Mouse (Mus musculus) liver, postnatal 0 days (tissue): ENCODE measurements around the gene Pdpn. TPM values are rescaled to one million over a fixed set of nuclear protein-coding genes. Genes with fewer than 3 reads are reported as not detected.
"Not testable (repeated sequence)": the region's sequence is repeated elsewhere in the genome, so short reads cannot be mapped to it uniquely, and the experiment has no call there.

ENCODE experiments used
- ATAC-seq: fragments of 200-750 bp; cut with Nextera tagmentation; 2 replicates; pipeline ENCODE4 v1.8.0; 2017; ENCODE audit warnings: mild to moderate bottlenecking, moderate library complexity
- DNase-seq: peaks from one replicate; pipeline ENCODE4 v3.0.0-alpha.2; 2016
- H3K27ac ChIP-seq: fragments of 300-500 bp; sonication (generic); 2 replicates; pipeline ENCODE4 v1.5.1; 2014; ENCODE audit warnings: antibody characterized with exemption, moderate library complexity, mild to moderate bottlenecking, low read depth
- H3K27me3 ChIP-seq: fragments of 300-500 bp; sonication (generic); 2 replicates; pipeline ENCODE4 v1.6.1; 2014; ENCODE audit warnings: low read length, control low read depth, mixed read lengths; ENCODE audit not compliant: insufficient read depth
- H3K36me3 ChIP-seq: fragments of 300-500 bp; sonication (generic); replicated peaks from 2 replicates; pipeline ENCODE4 v1.6.1; 2014; ENCODE audit warnings: mild to moderate bottlenecking, control low read depth, low read length, moderate library complexity, mixed read lengths; ENCODE audit not compliant: insufficient read depth
- H3K4me1 ChIP-seq: fragments of 300-500 bp; sonication (generic); 2 replicates; pipeline ENCODE4 v1.6.1; 2014; ENCODE audit warnings: antibody characterized with exemption, mild to moderate bottlenecking, control low read depth; ENCODE audit not compliant: insufficient read depth
- H3K4me2 ChIP-seq: fragments of 300-500 bp; sonication (generic); 2 replicates; pipeline ENCODE4 v1.6.1; 2014; ENCODE audit warnings: low read depth, mild to moderate bottlenecking, low read length, moderate library complexity, mixed read lengths
- H3K4me3 ChIP-seq: fragments of 300-500 bp; sonication (generic); 2 replicates; pipeline ENCODE4 v1.5.1; 2014; ENCODE audit warnings: low read depth, low read length
- H3K9ac ChIP-seq: fragments of 300-500 bp; sonication (generic); replicated peaks from 2 replicates; pipeline ENCODE4 v1.6.1; 2014; ENCODE audit warnings: mild to moderate bottlenecking, moderate library complexity
- H3K9me3 ChIP-seq: fragments of 300-500 bp; sonication (generic); 2 replicates; pipeline ENCODE4 v1.6.1; 2016; ENCODE audit warnings: mild to moderate bottlenecking, control low read depth, low read length, mixed read lengths
- CTCF ChIP-seq: sonication (generic); IDR thresholded peaks from 2 replicates; pipeline ENCODE4 v1.5.1; 2016; ENCODE audit warnings: antibody characterized with exemption, low read depth
- EP300 ChIP-seq: IDR thresholded peaks from 2 replicates; pipeline ENCODE4 v1.6.1; 2016; ENCODE audit warnings: antibody characterized with exemption, low read depth, mild to moderate bottlenecking
- WGBS: fragments of 180-500 bp; shearing (Covaris S2); extraction: QIAGEN DNeasy Blood & Tissue Kit; methylation state at CpG from one replicate; pipeline ENCODE4 v1.1.7; 2014; ENCODE audit not compliant: insufficient replicate concordance; 5-methylcytosine and 5-hydroxymethylcytosine counted together
- polyA plus RNA-seq: library from polyadenylated mRNA; unstranded; fragments of >200 nt; fragmentation: Nextera tagmentation; extraction: Ambion mirVana; gene quantifications from 2 replicates; pipeline ENCODE4 v1.2.1, GENCODE M21; 2015

Gene Pdpn
- polyA plus RNA-seq: 1.6 TPM in 2 replicates

- no peak for DNase-seq
- TF ChIP-seq EP300: no peak
- TF ChIP-seq CTCF: no peak
- no peaks in the 10 kb centered on the region for H3K36me3 ChIP-seq
- H3K4me3 ChIP-seq: 0 out of 2 replicates have a peak within 1 kb of the TSS, but pooled peaks have one; percentile 1
- no peak for ATAC-seq
- WGBS: 5% methylated on average over 31 of the region's 31 CpGs
- H3K4me2 ChIP-seq: no peak within 1 kb of the TSS; the same call in 1 of the 2 replicates
- no peaks in the 10 kb centered on the region for H3K9me3 ChIP-seq
- H3K27ac ChIP-seq: no peak within 1 kb of the TSS
- peaks cover 38% of the 10 kb centered on the region for H3K27me3 ChIP-seq
- no peaks in the 10 kb centered on the region for H3K4me1 ChIP-seq
- H3K9ac ChIP-seq: no peak within 1 kb of the TSS
Observed at GRCm38 (mm10) chr4:143299325-143300070, at the start of gene Pdpn. TSS of gene Pdpn (minus strand) at chr4:143299564.

- ATAC-seq (no peak), DNase-seq (no peak)
- no peak for TF ChIP-seq CTCF
- TF ChIP-seq EP300: no peak
- H3K36me3 ChIP-seq: no peaks in the 10 kb centered on the region
- no peaks in the 10 kb centered on the region for H3K9me3 ChIP-seq
- peaks cover 33% of the 10 kb centered on the region for H3K27me3 ChIP-seq
- no peak overlapping the region for H3K4me3 ChIP-seq
- no peak overlapping the region for H3K9ac ChIP-seq
- H3K4me2 ChIP-seq: no peak overlapping the region
- no peaks in the 10 kb centered on the region; the same call in 1 of the 2 replicates for H3K4me1 ChIP-seq
- no peak overlapping the region for H3K27ac ChIP-seq
- 14% methylated on average over 5 of the region's 5 CpGs for WGBS
Observed at GRCm38 (mm10) chr4:143348678-143349077, 49.3 kb upstream of the Pdpn start.

GRCm38 (mm10) chr4:143345491-143345890, 46.1 kb upstream of the Pdpn start:
- not testable (repeated sequence) for H3K4me1 ChIP-seq, DNase-seq, H3K36me3 ChIP-seq, H3K4me3 ChIP-seq, ATAC-seq, H3K9me3 ChIP-seq, H3K9ac ChIP-seq, H3K27ac ChIP-seq, H3K4me2 ChIP-seq
- WGBS: 79% methylated on average over 5 of the region's 5 CpGs
- peaks cover 25% of the 10 kb centered on the region for H3K27me3 ChIP-seq

GRCm38 (mm10) chr4:143341470-143341869, 42.1 kb upstream of the Pdpn start:
- Histone ChIP-seq H3K27me3 (no peaks in the 10 kb centered on the region), H3K9me3 (no peaks in the 10 kb centered on the region), H3K9ac (no peak overlapping the region), H3K4me3 (no peak overlapping the region), H3K4me1 (no peaks in the 10 kb centered on the region), H3K36me3 (no peaks in the 10 kb centered on the region), H3K27ac (no peak overlapping the region), H3K4me2 (no peak overlapping the region)
- TF ChIP-seq CTCF (no peak), EP300 (no peak)
- 81% methylated on average over 7 of the region's 7 CpGs for WGBS
- no peak for ATAC-seq
- no peak for DNase-seq

GRCm38 (mm10) chr4:143339808-143340207, 40.4 kb upstream of the Pdpn start:
- Histone ChIP-seq H3K4me1 (no peaks in the 10 kb centered on the region), H3K27me3 (no peaks in the 10 kb centered on the region), H3K4me2 (no peak overlapping the region), H3K9me3 (no peaks in the 10 kb centered on the region), H3K27ac (no peak overlapping the region), H3K36me3 (no peaks in the 10 kb centered on the region), H3K9ac (no peak overlapping the region), H3K4me3 (no peak overlapping the region)
- ATAC-seq (no peak), DNase-seq (no peak)
- WGBS: 78% methylated on average over 13 of the region's 13 CpGs
- TF ChIP-seq CTCF (no peak), EP300 (no peak)

GRCm38 (mm10) chr4:143336096-143336495, 36.7 kb upstream of the Pdpn start:
- Histone ChIP-seq H3K9me3 (no peaks in the 10 kb centered on the region), H3K9ac (no peak overlapping the region), H3K36me3 (no peaks in the 10 kb centered on the region), H3K4me1 (no peaks in the 10 kb centered on the region), H3K27ac (no peak overlapping the region), H3K4me2 (no peak overlapping the region), H3K4me3 (no peak overlapping the region), H3K27me3 (no peaks in the 10 kb centered on the region)
- WGBS: 59% methylated on average over 2 of the region's 2 CpGs
- DNase-seq (no peak), ATAC-seq (no peak)
- TF ChIP-seq EP300 (no peak), CTCF (no peak)
